Mouse (Mus musculus): ENCODE data around the gene Stk24.

Gene Stk24

GRCm38 (mm10) chr14:121263912-121264311 is 115.9 kb downstream of the Stk24 start:
- DNase-seq (ENCODE audit: low spot score in 2 of 2) = no peak

DNA sequence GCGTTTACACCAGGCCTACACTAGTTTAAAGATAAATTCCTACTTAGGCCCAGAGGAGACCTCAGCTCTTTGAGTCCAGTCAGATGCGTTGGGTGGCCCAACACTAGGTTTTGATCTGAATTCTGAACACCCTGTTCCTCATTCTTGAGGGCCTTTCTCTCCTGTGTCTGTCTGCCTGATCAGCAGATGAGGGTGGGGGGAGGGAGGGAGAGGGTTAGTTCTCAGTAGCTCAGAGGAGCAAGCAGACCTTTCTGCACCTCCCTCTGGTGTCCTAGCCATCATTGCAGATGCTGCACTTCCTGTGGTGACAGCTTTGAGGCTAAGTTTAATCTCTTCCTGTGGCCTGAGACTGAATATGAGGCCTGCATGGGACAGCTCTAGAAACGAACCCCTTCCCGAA is 117.2 kb downstream of the Stk24 start:
- no peak for DNase-seq (ENCODE audit: low spot score in 2 of 2)

- no peak for DNase-seq (ENCODE audit: low spot score in 2 of 2)
Observed at GRCm38 (mm10) chr14:121261229-121261879, 118.5 kb downstream of the Stk24 start.

- DNase-seq (ENCODE audit: low spot score in 2 of 2) = no peak
Observed at GRCm38 (mm10) chr14:121259789-121260188, 120.0 kb downstream of the Stk24 start.

DNA sequence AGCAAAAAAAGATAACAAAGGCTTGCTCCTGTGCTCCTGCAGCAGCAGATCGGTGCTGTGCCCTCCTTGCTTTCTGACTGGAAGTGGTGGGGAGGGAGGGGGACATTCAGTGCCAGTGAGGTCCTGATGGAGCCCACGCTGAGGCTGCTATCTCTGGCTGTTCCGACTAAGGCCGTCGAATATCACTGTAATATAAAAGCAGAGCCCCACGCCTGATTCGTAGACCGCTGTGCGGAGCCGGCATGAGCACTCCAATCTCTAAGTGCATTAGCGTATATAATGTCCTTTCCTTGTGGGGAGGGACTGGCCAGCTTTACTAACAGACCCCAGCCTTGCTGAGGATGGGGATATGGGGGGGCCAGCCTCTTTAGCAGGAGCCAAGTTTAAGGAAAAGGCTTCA is 120.5 kb downstream of the Stk24 start:
- DNase-seq (ENCODE audit: low spot score in 2 of 2) = no peak

DNA sequence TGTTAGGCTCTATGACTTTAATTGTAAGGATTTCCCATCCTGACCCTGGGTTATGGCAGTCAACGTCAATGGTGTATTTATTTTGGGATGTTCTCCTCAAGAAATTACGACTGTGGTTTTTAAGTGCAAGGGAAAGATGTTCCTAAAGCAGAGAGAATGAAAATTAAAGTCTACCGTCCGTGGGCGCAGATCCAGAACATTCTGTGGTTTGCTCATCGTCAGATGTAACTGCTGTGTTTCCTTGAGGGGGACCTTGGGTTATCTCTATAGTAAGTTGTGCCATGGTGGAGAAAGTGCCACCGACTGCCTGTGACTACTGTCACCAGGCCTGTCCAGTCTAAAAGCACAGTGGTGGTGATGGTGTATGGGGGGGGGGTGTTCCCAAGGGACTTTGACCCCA is 122.9 kb downstream of the Stk24 start:
- DNase-seq (ENCODE audit: low spot score in 2 of 2) = no peak

- no peak for DNase-seq (ENCODE audit: low spot score in 2 of 2)
Observed at GRCm38 (mm10) chr14:121255469-121255868, 124.3 kb downstream of the Stk24 start.

GRCm38 (mm10) chr14:121254869-121255268 is 124.9 kb downstream of the Stk24 start:
- no peak for DNase-seq (ENCODE audit: low spot score in 2 of 2)

- no peak for DNase-seq (ENCODE audit: low spot score in 2 of 2)
Observed at GRCm38 (mm10) chr14:121252542-121252941, 127.3 kb downstream of the Stk24 start.

GRCm38 (mm10) chr14:121251708-121252107 is 128.1 kb downstream of the Stk24 start:
- DNase-seq (ENCODE audit: low spot score in 2 of 2) = no peak

GRCm38 (mm10) chr14:121251099-121251498 is 128.7 kb downstream of the Stk24 start:
- DNase-seq (ENCODE audit: low spot score in 2 of 2) = no peak

GRCm38 (mm10) chr14:121248346-121248745 is 131.5 kb downstream of the Stk24 start:
- DNase-seq (ENCODE audit: low spot score in 2 of 2) = no peak

- no peak for DNase-seq (ENCODE audit: low spot score in 2 of 2)
Observed at GRCm38 (mm10) chr14:121247287-121247686, 132.5 kb downstream of the Stk24 start.

- DNase-seq (ENCODE audit: low spot score in 2 of 2) = no peak
Observed at GRCm38 (mm10) chr14:121246048-121246731, 133.6 kb downstream of the Stk24 start.

DNA sequence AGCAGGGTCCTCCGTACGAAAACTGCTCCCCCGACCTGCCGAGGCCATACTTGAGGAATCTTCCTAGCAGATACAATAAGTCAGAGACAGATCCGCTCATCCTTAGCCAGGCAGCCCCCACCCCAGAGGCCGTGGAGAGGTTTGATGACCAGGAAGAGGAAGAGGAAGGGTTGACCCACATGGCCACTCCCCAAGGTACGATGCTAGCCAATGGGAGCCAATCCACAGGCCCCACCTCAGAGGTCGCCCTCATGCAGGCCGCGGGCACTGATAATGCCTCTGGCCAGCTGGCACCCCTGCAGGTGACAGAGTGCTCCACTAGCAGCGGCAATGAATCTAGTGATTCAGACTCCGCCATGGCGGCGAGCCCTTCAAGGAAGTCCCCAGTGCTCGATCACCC is 135.7 kb downstream of the Stk24 start:
- DNase-seq (ENCODE audit: low spot score in 2 of 2) = no peak

- no peak for DNase-seq (ENCODE audit: low spot score in 2 of 2)
Observed at GRCm38 (mm10) chr14:121239386-121239785, 140.4 kb downstream of the Stk24 start.

- no peak for DNase-seq (ENCODE audit: low spot score in 2 of 2)
Observed at GRCm38 (mm10) chr14:121238727-121239126, 141.1 kb downstream of the Stk24 start.

DNA sequence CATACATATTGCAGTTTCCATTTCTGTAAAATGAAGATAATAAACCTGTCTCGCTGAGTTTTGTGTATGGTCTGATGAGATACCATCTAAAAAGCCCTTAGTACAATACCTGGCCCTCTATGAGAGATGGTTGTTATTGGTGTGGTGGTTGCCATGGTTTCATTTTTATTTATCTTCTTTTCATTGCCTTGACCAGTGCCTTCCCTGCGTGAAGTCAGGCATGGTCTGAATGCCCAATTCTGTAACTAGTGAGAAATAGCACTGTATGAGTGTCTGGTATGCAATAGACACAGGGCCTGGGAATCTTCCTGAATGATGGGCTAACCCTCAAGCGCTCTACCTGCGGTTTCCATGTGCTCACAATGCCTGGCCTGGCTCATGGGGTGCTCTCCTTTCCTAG is 143.1 kb downstream of the Stk24 start:
- DNase-seq (ENCODE audit: low spot score in 2 of 2) = no peak
